Mouse (Mus musculus): ENCODE results near the gene Asb18.

DNA sequence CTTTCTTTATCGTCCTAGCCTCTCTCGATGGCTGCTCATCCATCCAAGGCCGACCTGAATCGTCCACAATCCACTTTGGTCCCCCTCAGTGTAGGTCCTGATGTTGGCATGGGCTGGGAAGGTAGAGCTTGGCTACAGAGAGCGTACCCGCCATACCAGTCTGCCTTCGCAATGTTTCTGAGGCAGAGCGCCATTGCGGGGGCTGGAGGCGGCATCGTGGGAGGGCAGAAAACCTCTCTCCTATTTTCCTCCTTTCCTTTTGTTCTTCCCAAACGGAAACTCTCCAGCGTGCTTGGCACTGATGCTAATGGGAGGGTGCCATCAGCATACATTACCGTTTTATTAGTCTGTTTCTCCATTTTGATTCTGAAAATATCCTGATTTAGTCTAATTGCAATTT is 7.8 kb downstream of the Asb18 start:
- no peak for TF ChIP-seq CTCF (IDR thresholded peaks at IDR 0.05; ENCODE audit: low read depth)
- no peak for TF ChIP-seq EP300 (IDR thresholded peaks at IDR 0.05; ENCODE audit: low read depth)

Measured in liver, postnatal 0 days (tissue).